Mouse (Mus musculus): Measurements from ENCODE around the gene Lrrtm3. TPM values are rescaled to one million over a fixed set of nuclear protein-coding genes. Genes with fewer than 3 reads are reported as not detected.

Lrrtm3 gene
- 0.83 and 0.86 TPM in 2 replicates for polyA plus RNA-seq (2014; fragmentation: Nextera tagmentation; extraction: Ambion mirVana)

- 4% methylated on average over 22 of the region's 22 CpGs for WGBS (ENCODE audit: insufficient replicate concordance)
- peaks cover 10% of the 10 kb centered on the region for H3K27me3 ChIP-seq (ENCODE audit: control insufficient read depth, insufficient read depth, low read length)
- H3K4me2 ChIP-seq: peak within 1 kb of the TSS; percentile 74
- peak within 1 kb of the TSS; percentile 37 for H3K4me3 ChIP-seq (ENCODE audit: low read depth, low read length)
- no peaks in the 10 kb centered on the region for H3K9me3 ChIP-seq (replicated peaks; ENCODE audit: control insufficient read depth, low read length)
- no peak within 1 kb of the TSS for H3K9ac ChIP-seq (ENCODE audit: low read depth, low read length)
- no peaks in the 10 kb centered on the region for H3K36me3 ChIP-seq (ENCODE audit: control insufficient read depth, insufficient read depth, low read length)
- no peaks in the 10 kb centered on the region for H3K4me1 ChIP-seq (ENCODE audit: control insufficient read depth, insufficient read depth, low read length)
- ATAC-seq (replicated peaks; ENCODE audit: insufficient number of reproducible peaks, low FRiP score, low TSS enrichment): no peak
- no peak within 1 kb of the TSS for H3K27ac ChIP-seq (ENCODE audit: low read depth, low read length)
Observed at GRCm38 (mm10) chr10:64089680-64090460, at the start of gene Lrrtm3. Gene Lrrtm3 (minus strand): TSS chr10:64090277.

GRCm38 (mm10) chr10:64135481-64135880 lies 45.4 kb upstream of the Lrrtm3 start:
- H3K4me1 ChIP-seq (ENCODE audit: control insufficient read depth, insufficient read depth, low read length): no peaks in the 10 kb centered on the region
- no peak overlapping the region for H3K4me2 ChIP-seq
- no peak for ATAC-seq (replicated peaks; ENCODE audit: insufficient number of reproducible peaks, low FRiP score, low TSS enrichment)
- no peak overlapping the region for H3K9ac ChIP-seq (ENCODE audit: low read depth, low read length)
- H3K4me3 ChIP-seq (ENCODE audit: low read depth, low read length): no peak overlapping the region
- no peak overlapping the region for H3K27ac ChIP-seq (ENCODE audit: low read depth, low read length)
- 83% methylated on average over 7 of the region's 7 CpGs for WGBS (ENCODE audit: insufficient replicate concordance)
- H3K36me3 ChIP-seq (ENCODE audit: control insufficient read depth, insufficient read depth, low read length): no peaks in the 10 kb centered on the region
- H3K27me3 ChIP-seq (ENCODE audit: control insufficient read depth, insufficient read depth, low read length): no peaks in the 10 kb centered on the region
- no peaks in the 10 kb centered on the region for H3K9me3 ChIP-seq (replicated peaks; ENCODE audit: control insufficient read depth, low read length)

GRCm38 (mm10) chr10:64133461-64133860 lies 43.4 kb upstream of the Lrrtm3 start:
- no peaks in the 10 kb centered on the region for H3K9me3 ChIP-seq (replicated peaks; ENCODE audit: control insufficient read depth, low read length)
- WGBS (ENCODE audit: insufficient replicate concordance): 69% methylated on average over 3 of the region's 3 CpGs
- no peaks in the 10 kb centered on the region for H3K4me1 ChIP-seq (ENCODE audit: control insufficient read depth, insufficient read depth, low read length)
- no peak overlapping the region for H3K27ac ChIP-seq (ENCODE audit: low read depth, low read length)
- ATAC-seq (replicated peaks; ENCODE audit: insufficient number of reproducible peaks, low FRiP score, low TSS enrichment): no peak
- H3K27me3 ChIP-seq (ENCODE audit: control insufficient read depth, insufficient read depth, low read length): no peaks in the 10 kb centered on the region
- H3K36me3 ChIP-seq (ENCODE audit: control insufficient read depth, insufficient read depth, low read length): no peaks in the 10 kb centered on the region
- H3K9ac ChIP-seq (ENCODE audit: low read depth, low read length): no peak overlapping the region
- H3K4me2 ChIP-seq: no peak overlapping the region
- H3K4me3 ChIP-seq (ENCODE audit: low read depth, low read length): no peak overlapping the region

- no peak overlapping the region for H3K9ac ChIP-seq (ENCODE audit: low read depth, low read length)
- no peak for ATAC-seq (replicated peaks; ENCODE audit: insufficient number of reproducible peaks, low FRiP score, low TSS enrichment)
- WGBS (ENCODE audit: insufficient replicate concordance): 81% methylated on average over 15 of the region's 15 CpGs
- H3K36me3 ChIP-seq (ENCODE audit: control insufficient read depth, insufficient read depth, low read length): no peaks in the 10 kb centered on the region
- H3K27me3 ChIP-seq (ENCODE audit: control insufficient read depth, insufficient read depth, low read length): no peaks in the 10 kb centered on the region
- H3K4me3 ChIP-seq (ENCODE audit: low read depth, low read length): no peak overlapping the region
- H3K9me3 ChIP-seq (replicated peaks; ENCODE audit: control insufficient read depth, low read length): no peaks in the 10 kb centered on the region
- no peak overlapping the region for H3K27ac ChIP-seq (ENCODE audit: low read depth, low read length)
- no peaks in the 10 kb centered on the region for H3K4me1 ChIP-seq (ENCODE audit: control insufficient read depth, insufficient read depth, low read length)
- no peak overlapping the region for H3K4me2 ChIP-seq
Observed at GRCm38 (mm10) chr10:64130397-64131150, 40.5 kb upstream of the Lrrtm3 start.

- ATAC-seq (replicated peaks; ENCODE audit: insufficient number of reproducible peaks, low FRiP score, low TSS enrichment): no peak
- Histone ChIP-seq H3K27ac (ENCODE audit: low read depth, low read length) (no peak overlapping the region), H3K36me3 (ENCODE audit: control insufficient read depth, insufficient read depth, low read length) (no peaks in the 10 kb centered on the region), H3K27me3 (ENCODE audit: control insufficient read depth, insufficient read depth, low read length) (no peaks in the 10 kb centered on the region), H3K9ac (ENCODE audit: low read depth, low read length) (no peak overlapping the region), H3K4me1 (ENCODE audit: control insufficient read depth, insufficient read depth, low read length) (no peaks in the 10 kb centered on the region), H3K4me3 (ENCODE audit: low read depth, low read length) (no peak overlapping the region), H3K4me2 (no peak overlapping the region), H3K9me3 (replicated peaks; ENCODE audit: control insufficient read depth, low read length) (no peaks in the 10 kb centered on the region)
- WGBS (ENCODE audit: insufficient replicate concordance): 71% methylated on average over 3 of the region's 3 CpGs
Observed at GRCm38 (mm10) chr10:64118833-64119232, 28.8 kb upstream of the Lrrtm3 start.

- Histone ChIP-seq H3K4me3 (ENCODE audit: low read depth, low read length) (no peak overlapping the region), H3K9me3 (replicated peaks; ENCODE audit: control insufficient read depth, low read length) (no peaks in the 10 kb centered on the region), H3K4me2 (no peak overlapping the region), H3K27me3 (ENCODE audit: control insufficient read depth, insufficient read depth, low read length) (no peaks in the 10 kb centered on the region), H3K36me3 (ENCODE audit: control insufficient read depth, insufficient read depth, low read length) (no peaks in the 10 kb centered on the region), H3K9ac (ENCODE audit: low read depth, low read length) (no peak overlapping the region), H3K4me1 (ENCODE audit: control insufficient read depth, insufficient read depth, low read length) (no peaks in the 10 kb centered on the region), H3K27ac (ENCODE audit: low read depth, low read length) (no peak overlapping the region)
- ATAC-seq (replicated peaks; ENCODE audit: insufficient number of reproducible peaks, low FRiP score, low TSS enrichment): no peak
- 88% methylated on average over 11 of the region's 11 CpGs for WGBS (ENCODE audit: insufficient replicate concordance)
Observed at GRCm38 (mm10) chr10:64115246-64115645, 25.2 kb upstream of the Lrrtm3 start.

GRCm38 (mm10) chr10:64096532-64096931 lies 6.5 kb upstream of the Lrrtm3 start:
- H3K4me3 ChIP-seq (ENCODE audit: low read depth, low read length): no peak overlapping the region
- no peak overlapping the region for H3K27ac ChIP-seq (ENCODE audit: low read depth, low read length)
- ATAC-seq (replicated peaks; ENCODE audit: insufficient number of reproducible peaks, low FRiP score, low TSS enrichment): no peak
- no peak overlapping the region for H3K4me2 ChIP-seq
- no peaks in the 10 kb centered on the region for H3K27me3 ChIP-seq (ENCODE audit: control insufficient read depth, insufficient read depth, low read length)
- H3K36me3 ChIP-seq (ENCODE audit: control insufficient read depth, insufficient read depth, low read length): no peaks in the 10 kb centered on the region
- no peaks in the 10 kb centered on the region for H3K9me3 ChIP-seq (replicated peaks; ENCODE audit: control insufficient read depth, low read length)
- H3K4me1 ChIP-seq (ENCODE audit: control insufficient read depth, insufficient read depth, low read length): no peaks in the 10 kb centered on the region
- H3K9ac ChIP-seq (ENCODE audit: low read depth, low read length): no peak overlapping the region
- 94% methylated on average over 1 of the region's 1 CpGs for WGBS (ENCODE audit: insufficient replicate concordance)

- Histone ChIP-seq H3K4me2 (no peak overlapping the region), H3K27ac (ENCODE audit: low read depth, low read length) (no peak overlapping the region), H3K9me3 (replicated peaks; ENCODE audit: control insufficient read depth, low read length) (no peaks in the 10 kb centered on the region), H3K27me3 (ENCODE audit: control insufficient read depth, insufficient read depth, low read length) (peaks cover 10% of the 10 kb centered on the region), H3K4me1 (ENCODE audit: control insufficient read depth, insufficient read depth, low read length) (no peaks in the 10 kb centered on the region), H3K9ac (ENCODE audit: low read depth, low read length) (no peak overlapping the region), H3K36me3 (ENCODE audit: control insufficient read depth, insufficient read depth, low read length) (no peaks in the 10 kb centered on the region), H3K4me3 (ENCODE audit: low read depth, low read length) (no peak overlapping the region)
- WGBS (ENCODE audit: insufficient replicate concordance): 28% methylated on average over 19 of the region's 19 CpGs
- ATAC-seq (replicated peaks; ENCODE audit: insufficient number of reproducible peaks, low FRiP score, low TSS enrichment): no peak
Observed at GRCm38 (mm10) chr10:64088774-64089460, 1.2 kb downstream of the Lrrtm3 start.

Data from heart, embryonic 11.5 days (tissue).